Mouse (Mus musculus): ENCODE data around the gene Rbfox1. TPM values are rescaled to one million over a fixed set of nuclear protein-coding genes. Genes with fewer than 3 reads are reported as not detected.

Gene Rbfox1
- total and polyA plus RNA-seq, 3 experiments, result not detected

- H3K27ac ChIP-seq (ENCODE audit: control insufficient read depth, low read depth, low read length), result no peak overlapping the region
- H3K36me3 ChIP-seq (ENCODE audit: control insufficient read depth in 1 of 2, insufficient read depth in 2 of 2, low read length in 2 of 2), result no peaks in the 10 kb centered on the region
- no peak overlapping the region for H3K4me3 ChIP-seq (ENCODE audit: control insufficient read depth in 1 of 2, insufficient read depth in 1 of 2, low read depth in 2 of 2, low read length in 2 of 2)
- TF ChIP-seq ETS1 (IDR thresholded peaks at IDR 0.05; ENCODE audit: low read depth, low read length) (no peak), ZNF384 (IDR thresholded peaks at IDR 0.05; ENCODE audit: low read depth, low read length) (no peak), E2F4 (IDR thresholded peaks at IDR 0.05; ENCODE audit: borderline replicate concordance, low read depth, low read length) (no peak), CHD2 (IDR thresholded peaks at IDR 0.05; ENCODE audit: low read length) (no peak), MAX (IDR thresholded peaks at IDR 0.05; ENCODE audit: low read length) (no peak), POLR2AphosphoS5 (IDR thresholded peaks at IDR 0.05; ENCODE audit: borderline replicate concordance, low read depth, low read length) (no peak), SMC3 (IDR thresholded peaks at IDR 0.05; ENCODE audit: low read depth, low read length) (no peak), GATA1 (IDR thresholded peaks at IDR 0.05; ENCODE audit: low read depth, low read length) (no peak), MXI1 (IDR thresholded peaks at IDR 0.05; ENCODE audit: low read depth, low read length) (no peak), CHD1 (IDR thresholded peaks at IDR 0.05; ENCODE audit: low read depth, low read length) (no peak), TCF12 (IDR thresholded peaks at IDR 0.05; ENCODE audit: low read depth, low read length) (no peak), POLR2AphosphoS2 (IDR thresholded peaks at IDR 0.05; ENCODE audit: low read length) (no peak), ZKSCAN1 (IDR thresholded peaks at IDR 0.05; ENCODE audit: low read depth, low read length) (no peak), MYC (IDR thresholded peaks at IDR 0.05; ENCODE audit: low read depth, low read length) (no peak), SIN3A (IDR thresholded peaks at IDR 0.05; ENCODE audit: low read length) (no peak)
- no peak for DNase-seq (ENCODE audit: low read depth, low spot score)
- no peaks in the 10 kb centered on the region for H3K79me2 ChIP-seq (ENCODE audit: control insufficient read depth, insufficient read depth, low read length, poor library complexity)
- H3K27me3 ChIP-seq (ENCODE audit: control insufficient read depth in 1 of 2, insufficient read depth in 2 of 2, low read length in 2 of 2), result no peaks in the 10 kb centered on the region
- no peaks in the 10 kb centered on the region for H3K9me3 ChIP-seq (replicated peaks; ENCODE audit: insufficient read depth, low read length)
- no peak overlapping the region for H3K9ac ChIP-seq (ENCODE audit: control insufficient read depth, low read depth, low read length, poor library complexity, severe bottlenecking)
- no peaks in the 10 kb centered on the region for H3K4me1 ChIP-seq (ENCODE audit: control insufficient read depth in 1 of 2, insufficient read depth in 2 of 2, low read length in 2 of 2)
These were observed 72.3 kb downstream of the Rbfox1 start for GRCm38 (mm10) chr16:5957418-5957817.

GRCm38 (mm10) chr16:5961786-5962185 lies 76.6 kb downstream of the Rbfox1 start:
- TF ChIP-seq ETS1 (IDR thresholded peaks at IDR 0.05; ENCODE audit: low read depth, low read length) (no peak), E2F4 (IDR thresholded peaks at IDR 0.05; ENCODE audit: borderline replicate concordance, low read depth, low read length) (no peak), BHLHE40 (IDR thresholded peaks at IDR 0.05; ENCODE audit: borderline replicate concordance, low read depth, low read length) (no peak), USF1 (IDR thresholded peaks at IDR 0.05; ENCODE audit: low read depth, low read length) (no peak), ELF1 (IDR thresholded peaks at IDR 0.05; ENCODE audit: low read depth, low read length) (no peak), SIN3A (IDR thresholded peaks at IDR 0.05; ENCODE audit: low read length) (no peak), NRF1 (IDR thresholded peaks at IDR 0.05; ENCODE audit: insufficient read depth, low read depth, low read length, poor library complexity, severe bottlenecking) (no peak), SMC3 (IDR thresholded peaks at IDR 0.05; ENCODE audit: low read depth, low read length) (no peak), JUND (IDR thresholded peaks at IDR 0.05; ENCODE audit: low read depth, low read length) (no peak), RCOR1 (IDR thresholded peaks at IDR 0.05; ENCODE audit: low read depth, low read length) (no peak), TAL1 (IDR thresholded peaks at IDR 0.05; ENCODE audit: low read length) (no peak), NELFE (IDR thresholded peaks at IDR 0.05; ENCODE audit: low read depth, low read length) (no peak), TCF12 (IDR thresholded peaks at IDR 0.05; ENCODE audit: low read depth, low read length) (no peak), MAZ (IDR thresholded peaks at IDR 0.05; ENCODE audit: low read depth, low read length) (no peak), CHD2 (IDR thresholded peaks at IDR 0.05; ENCODE audit: low read length) (no peak), GABPA (IDR thresholded peaks at IDR 0.05; ENCODE audit: low read depth, low read length) (no peak), ZKSCAN1 (IDR thresholded peaks at IDR 0.05; ENCODE audit: low read depth, low read length) (no peak)
- H3K4me3 ChIP-seq (ENCODE audit: control insufficient read depth in 1 of 2, insufficient read depth in 1 of 2, low read depth in 2 of 2, low read length in 2 of 2), result no peak overlapping the region
- no peaks in the 10 kb centered on the region for H3K4me1 ChIP-seq (ENCODE audit: control insufficient read depth in 1 of 2, insufficient read depth in 2 of 2, low read length in 2 of 2)
- no peaks in the 10 kb centered on the region for H3K79me2 ChIP-seq (ENCODE audit: control insufficient read depth, insufficient read depth, low read length, poor library complexity)
- H3K9me3 ChIP-seq (replicated peaks; ENCODE audit: insufficient read depth, low read length), result no peaks in the 10 kb centered on the region
- no peak overlapping the region for H3K9ac ChIP-seq (ENCODE audit: control insufficient read depth, low read depth, low read length, poor library complexity, severe bottlenecking)
- H3K27ac ChIP-seq (ENCODE audit: control insufficient read depth, low read depth, low read length), result no peak overlapping the region
- no peaks in the 10 kb centered on the region for H3K36me3 ChIP-seq (ENCODE audit: control insufficient read depth in 1 of 2, insufficient read depth in 2 of 2, low read length in 2 of 2)
- DNase-seq (ENCODE audit: low read depth, low spot score), result no peak
- H3K27me3 ChIP-seq (ENCODE audit: control insufficient read depth in 1 of 2, insufficient read depth in 2 of 2, low read length in 2 of 2), result no peaks in the 10 kb centered on the region
